Mouse (Mus musculus) neural tube, embryonic 12.5 days (tissue): ENCODE measurements at regions not wholly inside any gene's neighbourhood (a gene's known extent, or its start where the extent isn't known, plus 50 kb on each side); places are given as distances from the start of the nearest gene placed in this dataset.

Experiments
- ATAC-seq: fragments of 200-750 bp; cut with Nextera tagmentation; 2 replicates; pipeline ENCODE4 v1.8.0; 2017; ENCODE audit warnings: low read depth, mild to moderate bottlenecking, moderate TSS enrichment, moderate library complexity; ENCODE audit not compliant: low FRiP score
- H3K27ac ChIP-seq: fragments of 300-500 bp; sonication (generic); 2 replicates; pipeline ENCODE4 v1.5.1; 2016
- H3K27me3 ChIP-seq: fragments of 300-500 bp; sonication (generic); replicated peaks from 2 replicates; pipeline ENCODE4 v1.6.1; 2016; ENCODE audit warnings: mild to moderate bottlenecking
- H3K36me3 ChIP-seq: fragments of 300-500 bp; sonication (generic); 2 replicates; pipeline ENCODE4 v1.6.1; 2016; ENCODE audit warnings: mild to moderate bottlenecking
- H3K4me1 ChIP-seq: fragments of 300-500 bp; sonication (generic); 2 replicates; pipeline ENCODE4 v1.6.1; 2016
- H3K4me2 ChIP-seq: fragments of 300-500 bp; sonication (generic); replicated peaks from 2 replicates; pipeline ENCODE4 v1.6.1; 2016; ENCODE audit warnings: mild to moderate bottlenecking
- H3K4me3 ChIP-seq: fragments of 300-500 bp; sonication (generic); 2 replicates; pipeline ENCODE4 v1.5.1; 2016
- H3K9ac ChIP-seq: fragments of 300-500 bp; sonication (generic); 2 replicates; pipeline ENCODE4 v1.6.1; 2016; ENCODE audit warnings: mild to moderate bottlenecking
- H3K9me3 ChIP-seq: fragments of 300-500 bp; sonication (generic); 2 replicates; pipeline ENCODE4 v1.6.1; 2016; ENCODE audit warnings: mild to moderate bottlenecking
- WGBS: fragments of 180-500 bp; shearing (Covaris S2); methylation state at CpG from one replicate; pipeline ENCODE4 v1.1.7; 2016; 5-methylcytosine and 5-hydroxymethylcytosine counted together

GRCm38 (mm10) chr1:105088765-105089520 lies 267.6 kb downstream of the Rnf152 start:
- Histone ChIP-seq H3K36me3 (no peaks in the 10 kb centered on the region), H3K9ac (no peak overlapping the region), H3K4me2 (no peak overlapping the region), H3K4me3 (no peak overlapping the region), H3K27me3 (no peaks in the 10 kb centered on the region), H3K4me1 (no peaks in the 10 kb centered on the region), H3K9me3 (no peaks in the 10 kb centered on the region), H3K27ac (no peak overlapping the region)
- ATAC-seq: no peak
- WGBS: 36% methylated on average over 7 of the region's 7 CpGs

GRCm38 (mm10) chr1:105087623-105088022 lies 268.9 kb downstream of the Rnf152 start:
- no peak overlapping the region for H3K4me3 ChIP-seq
- no peaks in the 10 kb centered on the region for H3K9me3 ChIP-seq
- no peaks in the 10 kb centered on the region for H3K36me3 ChIP-seq
- no peak overlapping the region for H3K27ac ChIP-seq
- no peak overlapping the region for H3K9ac ChIP-seq
- no peak overlapping the region for H3K4me2 ChIP-seq
- no peak for ATAC-seq
- 79% methylated on average over 1 of the region's 1 CpGs for WGBS
- H3K4me1 ChIP-seq: no peaks in the 10 kb centered on the region
- no peaks in the 10 kb centered on the region for H3K27me3 ChIP-seq

- H3K9me3 ChIP-seq: no peaks in the 10 kb centered on the region
- no peak overlapping the region for H3K4me3 ChIP-seq
- no peak overlapping the region for H3K4me2 ChIP-seq
- H3K36me3 ChIP-seq: no peaks in the 10 kb centered on the region
- H3K27me3 ChIP-seq: no peaks in the 10 kb centered on the region
- ATAC-seq: no peak
- whole genome bisulfite sequencing: 90% methylated on average over 3 of the region's 3 CpGs
- no peaks in the 10 kb centered on the region for H3K4me1 ChIP-seq
- H3K9ac ChIP-seq: no peak overlapping the region
- no peak overlapping the region for H3K27ac ChIP-seq
Observed at GRCm38 (mm10) chr1:105084556-105084955, 272.0 kb downstream of the Rnf152 start.

GRCm38 (mm10) chr1:105083551-105084103 lies 272.9 kb downstream of the Rnf152 start:
- Histone ChIP-seq H3K27ac (no peak overlapping the region), H3K4me3 (no peak overlapping the region), H3K4me1 (no peaks in the 10 kb centered on the region), H3K36me3 (no peaks in the 10 kb centered on the region), H3K4me2 (no peak overlapping the region), H3K9me3 (no peaks in the 10 kb centered on the region), H3K27me3 (no peaks in the 10 kb centered on the region), H3K9ac (no peak overlapping the region)
- ATAC-seq: no peak
- 66% methylated on average over 6 of the region's 6 CpGs for WGBS

GRCm38 (mm10) chr1:105082823-105083550 lies 273.5 kb downstream of the Rnf152 start:
- ATAC-seq: no peak
- H3K27ac ChIP-seq: no peak overlapping the region
- H3K4me3 ChIP-seq: no peak overlapping the region
- no peak overlapping the region for H3K4me2 ChIP-seq
- H3K36me3 ChIP-seq: no peaks in the 10 kb centered on the region
- H3K4me1 ChIP-seq: no peaks in the 10 kb centered on the region
- no peaks in the 10 kb centered on the region for H3K9me3 ChIP-seq
- WGBS: 82% methylated on average over 2 of the region's 2 CpGs
- no peaks in the 10 kb centered on the region for H3K27me3 ChIP-seq
- no peak overlapping the region for H3K9ac ChIP-seq

GRCm38 (mm10) chr1:105081942-105082341 lies 274.6 kb downstream of the Rnf152 start:
- Histone ChIP-seq H3K9ac (no peak overlapping the region), H3K27ac (no peak overlapping the region), H3K36me3 (no peaks in the 10 kb centered on the region), H3K9me3 (no peaks in the 10 kb centered on the region), H3K4me2 (no peak overlapping the region), H3K27me3 (no peaks in the 10 kb centered on the region), H3K4me1 (no peaks in the 10 kb centered on the region), H3K4me3 (no peak overlapping the region)
- no peak for ATAC-seq
- WGBS: 69% methylated on average over 2 of the region's 2 CpGs

GRCm38 (mm10) chr1:105079437-105079836 lies 277.1 kb downstream of the Rnf152 start:
- H3K27ac ChIP-seq: no peak overlapping the region
- ATAC-seq: no peak

GRCm38 (mm10) chr1:105075728-105076127 lies 280.8 kb downstream of the Rnf152 start:
- Histone ChIP-seq H3K4me3 (no peak overlapping the region), H3K27me3 (no peaks in the 10 kb centered on the region), H3K27ac (no peak overlapping the region), H3K9me3 (no peaks in the 10 kb centered on the region), H3K36me3 (no peaks in the 10 kb centered on the region), H3K4me1 (no peaks in the 10 kb centered on the region), H3K9ac (no peak overlapping the region), H3K4me2 (no peak overlapping the region)
- no peak for ATAC-seq
- 90% methylated on average over 3 of the region's 3 CpGs for WGBS

More at GRCm38 (mm10) chr1:105079437-105079836, 277.1 kb downstream of the Rnf152 start:
- Histone ChIP-seq H3K4me1 (no peaks in the 10 kb centered on the region), H3K27me3 (no peaks in the 10 kb centered on the region), H3K4me3 (no peak overlapping the region), H3K36me3 (no peaks in the 10 kb centered on the region), H3K9ac (no peak overlapping the region), H3K4me2 (no peak overlapping the region), H3K9me3 (no peaks in the 10 kb centered on the region)
- WGBS: 90% methylated on average over 5 of the region's 5 CpGs

- Histone ChIP-seq H3K9ac (no peak overlapping the region), H3K9me3 (no peaks in the 10 kb centered on the region), H3K4me1 (no peaks in the 10 kb centered on the region), H3K4me2 (no peak overlapping the region), H3K36me3 (no peaks in the 10 kb centered on the region), H3K4me3 (no peak overlapping the region), H3K27me3 (no peaks in the 10 kb centered on the region), H3K27ac (no peak overlapping the region)
- ATAC-seq: no peak
- WGBS: 79% methylated on average over 1 of the region's 1 CpGs
Observed at GRCm38 (mm10) chr1:105074326-105074725, 282.2 kb downstream of the Rnf152 start.

- no peak for ATAC-seq
- no peak overlapping the region for H3K27ac ChIP-seq
- H3K27me3 ChIP-seq: no peaks in the 10 kb centered on the region
- H3K9me3 ChIP-seq: no peaks in the 10 kb centered on the region
- H3K9ac ChIP-seq: no peak overlapping the region
- H3K36me3 ChIP-seq: no peaks in the 10 kb centered on the region
- no peak overlapping the region for H3K4me2 ChIP-seq
- no peak overlapping the region for H3K4me3 ChIP-seq
- H3K4me1 ChIP-seq: no peaks in the 10 kb centered on the region
- WGBS: 51% methylated on average over 3 of the region's 3 CpGs
Observed at GRCm38 (mm10) chr1:105070661-105071455, 285.7 kb downstream of the Rnf152 start.

- H3K4me2 ChIP-seq: no peak overlapping the region
- no peak for ATAC-seq
- H3K36me3 ChIP-seq: no peaks in the 10 kb centered on the region
- H3K27me3 ChIP-seq: no peaks in the 10 kb centered on the region
- H3K4me3 ChIP-seq: no peak overlapping the region
- no peak overlapping the region for H3K9ac ChIP-seq
- H3K9me3 ChIP-seq: no peaks in the 10 kb centered on the region
- no peak overlapping the region for H3K27ac ChIP-seq
- H3K4me1 ChIP-seq: no peaks in the 10 kb centered on the region
- whole genome bisulfite sequencing: 65% methylated on average over 4 of the region's 4 CpGs
Observed at GRCm38 (mm10) chr1:105067902-105068301, 288.6 kb downstream of the Rnf152 start.
